ENCODE assay signal across 8 mouse cellular contexts in genomic region chr14:61497716-61498490, GRCm38 (mm10). TPM values are rescaled to one million over a fixed set of nuclear protein-coding genes. Genes with fewer than 3 reads are reported as not detected.
A peak's percentile ranks its signal among the peaks of the same experiment; 100 is the strongest.
DNase-seq lines count a peak whose midpoint lies in the region; ATAC-seq and TF ChIP-seq lines count a peak whose summit lies in the region.

No protein-coding gene starts in this region.

- TF ChIP-seq POLR2A in bone marrow, adult 2 months (IDR thresholded peaks at IDR 0.05; ENCODE audit: borderline replicate concordance, control insufficient read depth, low read depth, low read length): no peak
- no peak for TF ChIP-seq POLR2A in lung, adult 2 months (IDR thresholded peaks at IDR 0.05; ENCODE audit: borderline replicate concordance, extremely low read depth, low read depth, low read length)

- DNase-seq in CD8-positive naive resting alpha-beta T cell, adult 2 months (ENCODE audit: low read depth in 2 of 2, low spot score in 2 of 2): peak; percentile 60 to 71
- peak; percentile 19 for DNase-seq in large intestine, adult 2 months (ENCODE audit: low read depth, low spot score)
- peak; percentile 62 for DNase-seq in lung, adult 2 months
- peak; percentile 52 for DNase-seq in ovary, postnatal 10 days (ENCODE audit: low spot score)
- DNase-seq in thymus, postnatal 0 days (ENCODE audit: low spot score): peak; percentile 78

- H3K9me3 ChIP-seq in heart, embryonic 11.5 days (replicated peaks; ENCODE audit: control insufficient read depth, low read length): no peaks in the 10 kb centered on the region

- no peak overlapping the region for H3K4me3 ChIP-seq in bone marrow, adult 2 months (replicated peaks; ENCODE audit: control insufficient read depth, low read depth, low read length)
- no peak overlapping the region for H3K4me3 ChIP-seq in heart, embryonic 11.5 days (ENCODE audit: low read depth, low read length)
- H3K4me3 ChIP-seq in lung, adult 2 months (replicated peaks; ENCODE audit: extremely low read depth, low read depth, low read length): no peak overlapping the region

- H3K4me2 ChIP-seq in heart, embryonic 11.5 days: no peak overlapping the region

- peak; percentile 91 for ATAC-seq in erythroblast, adult 5-6 weeks (replicated peaks; ENCODE audit: low FRiP score, poor library complexity, severe bottlenecking)
- peak; percentile 49; the same call in 1 of the 2 replicates for ATAC-seq in heart, embryonic 11.5 days (replicated peaks; ENCODE audit: insufficient number of reproducible peaks, low FRiP score, low TSS enrichment)

- H3K4me1 ChIP-seq in bone marrow, adult 2 months (ENCODE audit: control insufficient read depth, insufficient read depth, low read length): peaks cover 2% of the 10 kb centered on the region
- H3K4me1 ChIP-seq in heart, embryonic 11.5 days (ENCODE audit: control insufficient read depth, insufficient read depth, low read length): no peaks in the 10 kb centered on the region
- H3K4me1 ChIP-seq in lung, adult 2 months (ENCODE audit: control insufficient read depth, insufficient read depth, low read length): no peaks in the 10 kb centered on the region

- 37% methylated on average over 20 of the region's 20 CpGs for WGBS in bone marrow, adult 2 months
- WGBS in heart, embryonic 11.5 days (ENCODE audit: insufficient replicate concordance): 45% methylated on average over 20 of the region's 20 CpGs
- WGBS in large intestine, adult 2 months: 44% methylated on average over 20 of the region's 20 CpGs
- 41% methylated on average over 20 of the region's 20 CpGs for WGBS in lung, adult 2 months

- no peaks in the 10 kb centered on the region for H3K27me3 ChIP-seq in heart, embryonic 11.5 days (ENCODE audit: control insufficient read depth, insufficient read depth, low read length)

- H3K27ac ChIP-seq in bone marrow, adult 2 months (ENCODE audit: control insufficient read depth, insufficient read depth, low read depth, low read length, poor library complexity): no peak overlapping the region
- no peak overlapping the region for H3K27ac ChIP-seq in heart, embryonic 11.5 days (ENCODE audit: low read depth, low read length)

- no peaks in the 10 kb centered on the region for H3K36me3 ChIP-seq in heart, embryonic 11.5 days (ENCODE audit: control insufficient read depth, insufficient read depth, low read length)

- H3K9ac ChIP-seq in heart, embryonic 11.5 days (ENCODE audit: low read depth, low read length): no peak overlapping the region

- TF ChIP-seq CTCF in bone marrow, adult 2 months (IDR thresholded peaks at IDR 0.05; ENCODE audit: control insufficient read depth, insufficient read depth, low read length): peak; percentile 88
- TF ChIP-seq CTCF in lung, adult 2 months (IDR thresholded peaks at IDR 0.05; ENCODE audit: insufficient read depth, low read length): peak; percentile 62

RNA-seq across cellular contexts. Expression of gene Kpna3, which starts 58.2 kb away (rescaled TPM):
- 12.4 and 16.7 TPM in 2 replicates for polyA plus RNA-seq in bone marrow, adult 2 months (2011; ENCODE audit: insufficient read depth, insufficient read length, low replicate concordance, missing spikeins)
- 12.7 and 17.6 TPM in 2 replicates for total RNA-seq in erythroblast, adult 5-6 weeks (2015; ENCODE audit: low replicate concordance)
- total RNA-seq in erythroblast, adult 5-6 weeks (2017; ENCODE audit: low replicate concordance): 11.0 and 13.4 TPM in 2 replicates
- polyA plus RNA-seq in heart, embryonic 11.5 days (2014; fragmentation: Nextera tagmentation; extraction: Ambion mirVana): 43.7 and 48.9 TPM in 2 replicates
- 5.4 and 7.3 TPM in 2 replicates for polyA plus RNA-seq in large intestine, adult 2 months (2012; rRNA removed)
- polyA plus RNA-seq in lung, adult 2 months (2012; rRNA removed): 3.8 and 6.3 TPM in 2 replicates
- polyA plus RNA-seq in thymus, postnatal 0 days (2015; fragmentation: Nextera tagmentation; extraction: Ambion mirVana): 43.7 and 48.1 TPM in 2 replicates

RNA-seq across cellular contexts. Expression of gene Spryd7, which starts 58.8 kb away (rescaled TPM):
- polyA plus RNA-seq in bone marrow, adult 2 months (2011; ENCODE audit: insufficient read depth, insufficient read length, low replicate concordance, missing spikeins): 0.66 and 4.7 TPM in 2 replicates
- total RNA-seq in erythroblast, adult 5-6 weeks (2015; ENCODE audit: low replicate concordance): 3.5 TPM in 1 of 2 replicates, not detected in the other
- total RNA-seq in erythroblast, adult 5-6 weeks (2017; ENCODE audit: low replicate concordance): 0.26 and 0.56 TPM in 2 replicates
- polyA plus RNA-seq in heart, embryonic 11.5 days (2014; fragmentation: Nextera tagmentation; extraction: Ambion mirVana): 24.9 and 29.4 TPM in 2 replicates
- polyA plus RNA-seq in large intestine, adult 2 months (2012; rRNA removed): 6.4 and 11.1 TPM in 2 replicates
- polyA plus RNA-seq in lung, adult 2 months (2012; rRNA removed): 7.8 and 11.8 TPM in 2 replicates
- polyA plus RNA-seq in thymus, postnatal 0 days (2015; fragmentation: Nextera tagmentation; extraction: Ambion mirVana): 33.9 and 35.5 TPM in 2 replicates

Comparison
In these comparisons a context has a peak if more than half of its experiments do, and no peak if none do; other contexts are left out.
1. DNase-seq: peak in every context shown above with its lines; median percentile 78 in thymus, postnatal 0 days; 66 in CD8-positive naive resting alpha-beta T cell, adult 2 months; 62 in lung, adult 2 months; 52 in ovary, postnatal 10 days; 19 in large intestine, adult 2 months.